ENCODE assay signal across 21 mouse cellular contexts in genomic region chr15:27931891-27932290, GRCm38 (mm10).
DNase-seq lines count a peak whose midpoint lies in the region; ATAC-seq and TF ChIP-seq lines count a peak whose summit lies in the region.
"Had no signal": no experiment of that assay in that cellular context is flagged by ENCODE, and none has a peak within 500 bp of the region (broad histone marks: within the 10 kb centered on the region; RNA-seq: fewer than 3 reads in every experiment).

No protein-coding gene starts in this region.

- peak overlapping the region; percentile 33 for H3K4me2 ChIP-seq in heart, embryonic 12.5 days
- H3K4me2 ChIP-seq in liver, embryonic 12.5 days: no peak overlapping the region
- no peak overlapping the region for H3K4me2 ChIP-seq in intestine, embryonic 15.5 days (replicated peaks)
- H3K4me2 ChIP-seq: embryonic facial prominence, embryonic 15.5 days; liver, embryonic 15.5 days; midbrain, embryonic 13.5 days had no signal

- WGBS in heart, embryonic 12.5 days: 35% methylated on average over 12 of the region's 12 CpGs
- 52% methylated on average over 12 of the region's 12 CpGs for WGBS in liver, embryonic 12.5 days (ENCODE audit: insufficient replicate concordance)
- WGBS in intestine, embryonic 15.5 days: 71% methylated on average over 12 of the region's 12 CpGs
- 36% methylated on average over 12 of the region's 12 CpGs for WGBS in small intestine, adult 2 months

- 0 out of 2 replicates have a peak, but pooled peaks have one; percentile 24 for ATAC-seq in heart, embryonic 12.5 days (ENCODE audit: insufficient number of reproducible peaks, low FRiP score)
- peak; percentile 35; the same call in 1 of the 2 replicates for ATAC-seq in liver, embryonic 12.5 days
- peak; percentile 33; the same call in 1 of the 2 replicates for ATAC-seq in intestine, embryonic 15.5 days
- ATAC-seq: forebrain, postnatal 0 days; midbrain, embryonic 13.5 days had no signal

- H3K27me3 ChIP-seq in heart, embryonic 12.5 days (replicated peaks): no peaks in the 10 kb centered on the region
- no peaks in the 10 kb centered on the region for H3K27me3 ChIP-seq in liver, embryonic 12.5 days (replicated peaks)
- H3K27me3 ChIP-seq in intestine, embryonic 15.5 days (replicated peaks): no peaks in the 10 kb centered on the region
- no peaks in the 10 kb centered on the region for H3K27me3 ChIP-seq in small intestine, adult 2 months (ENCODE audit: control insufficient read depth, insufficient read depth, low read length)
- H3K27me3 ChIP-seq: embryonic facial prominence, embryonic 15.5 days; liver, embryonic 15.5 days had no signal

- TF ChIP-seq POLR2A in small intestine, adult 2 months (IDR thresholded peaks at IDR 0.05; ENCODE audit: low read depth, low read length): peak; percentile 18; the same call in 1 of the 2 replicates

- intact Hi-C loops in heart, postnatal 10 days (cut with DNase I): no loop called here

- no peaks in the 10 kb centered on the region for H3K9me3 ChIP-seq in heart, embryonic 12.5 days (replicated peaks)
- H3K9me3 ChIP-seq in liver, embryonic 12.5 days (replicated peaks): no peaks in the 10 kb centered on the region
- no peaks in the 10 kb centered on the region for H3K9me3 ChIP-seq in intestine, embryonic 15.5 days
- H3K9me3 ChIP-seq: embryonic facial prominence, embryonic 15.5 days; forebrain, embryonic 10.5 days; hindbrain, embryonic 10.5 days; liver, embryonic 15.5 days; midbrain, embryonic 13.5 days had no signal

- TF ChIP-seq CTCF in small intestine, adult 2 months (IDR thresholded peaks at IDR 0.05; ENCODE audit: extremely low read depth, insufficient read length, insufficient replicate concordance, low read depth, low read length): no peak

- H3K36me3 ChIP-seq in heart, embryonic 12.5 days: no peaks in the 10 kb centered on the region
- H3K36me3 ChIP-seq in liver, embryonic 12.5 days: no peaks in the 10 kb centered on the region
- no peaks in the 10 kb centered on the region for H3K36me3 ChIP-seq in intestine, embryonic 15.5 days
- no peaks in the 10 kb centered on the region for H3K36me3 ChIP-seq in small intestine, adult 2 months (ENCODE audit: control insufficient read depth, insufficient read depth, low read length)
- H3K36me3 ChIP-seq: embryonic facial prominence, embryonic 15.5 days; forebrain, embryonic 10.5 days; hindbrain, embryonic 10.5 days; liver, embryonic 15.5 days; midbrain, embryonic 13.5 days had no signal

- peaks cover 50% of the 10 kb centered on the region for H3K4me1 ChIP-seq in heart, embryonic 12.5 days (replicated peaks)
- peaks cover 12% of the 10 kb centered on the region for H3K4me1 ChIP-seq in liver, embryonic 12.5 days
- H3K4me1 ChIP-seq in intestine, embryonic 15.5 days (replicated peaks): peaks cover 8% of the 10 kb centered on the region
- H3K4me1 ChIP-seq in small intestine, adult 2 months (ENCODE audit: control insufficient read depth, insufficient read depth, insufficient read length, low read length): peaks cover 6% of the 10 kb centered on the region

- no peak overlapping the region for H3K27ac ChIP-seq in heart, embryonic 12.5 days (ENCODE audit: poor library complexity, severe bottlenecking)
- no peak overlapping the region for H3K27ac ChIP-seq in liver, embryonic 12.5 days
- H3K27ac ChIP-seq in intestine, embryonic 15.5 days: no peak overlapping the region
- H3K27ac ChIP-seq in small intestine, adult 2 months (ENCODE audit: insufficient read depth, low read depth, low read length): no peak overlapping the region
- H3K27ac ChIP-seq: embryonic facial prominence, embryonic 15.5 days; forebrain, embryonic 10.5 days; hindbrain, embryonic 10.5 days; layer of hippocampus, adult 2 months; liver, embryonic 15.5 days; midbrain, embryonic 13.5 days had no signal

- no peak overlapping the region for H3K9ac ChIP-seq in heart, embryonic 12.5 days
- H3K9ac ChIP-seq in liver, embryonic 12.5 days: no peak overlapping the region
- H3K9ac ChIP-seq in intestine, embryonic 15.5 days: no peak overlapping the region
- H3K9ac ChIP-seq: embryonic facial prominence, embryonic 15.5 days; forebrain, postnatal 0 days; liver, embryonic 15.5 days; midbrain, embryonic 13.5 days had no signal

- DNase-seq in heart, postnatal 10 days: no peak
- DNase-seq in liver: no peak
- DNase-seq in frontal cortex, adult 2 months (ENCODE audit: extremely low spot score in 1 of 2, low spot score in 1 of 2): no peak
- DNase-seq: adrenal gland, adult 8-10 months; cerebellum, adult 9-11 months; forebrain, postnatal 0 days; kidney, adult 8-10 months; kidney, postnatal 14 days; lung, postnatal 14 days; spleen, adult 18-20 months; thymus, postnatal 25 days had no signal

- H3K4me3 ChIP-seq in heart, embryonic 12.5 days: no peak overlapping the region
- H3K4me3 ChIP-seq in liver, embryonic 12.5 days: no peak overlapping the region
- H3K4me3 ChIP-seq in intestine, embryonic 15.5 days (replicated peaks): no peak overlapping the region
- H3K4me3 ChIP-seq in small intestine, adult 2 months (ENCODE audit: low read depth, low read length): no peak overlapping the region; the same call in 1 of the 2 replicates
- H3K4me3 ChIP-seq: embryonic facial prominence, embryonic 15.5 days; forebrain, embryonic 10.5 days; hindbrain, embryonic 10.5 days; layer of hippocampus, adult 2 months; liver, embryonic 15.5 days; midbrain, embryonic 13.5 days had no signal
